Mouse (Mus musculus): Measurements from ENCODE around the gene Zfp689. TPM values are rescaled to one million over a fixed set of nuclear protein-coding genes. Genes with fewer than 3 reads are reported as not detected.
"Not testable (repeated sequence)": the region's sequence is repeated elsewhere in the genome, so short reads cannot be mapped to it uniquely, and the experiment has no call there.

Zfp689 gene
- polyA plus RNA-seq, 1 experiment: 5.2 TPM

DNA sequence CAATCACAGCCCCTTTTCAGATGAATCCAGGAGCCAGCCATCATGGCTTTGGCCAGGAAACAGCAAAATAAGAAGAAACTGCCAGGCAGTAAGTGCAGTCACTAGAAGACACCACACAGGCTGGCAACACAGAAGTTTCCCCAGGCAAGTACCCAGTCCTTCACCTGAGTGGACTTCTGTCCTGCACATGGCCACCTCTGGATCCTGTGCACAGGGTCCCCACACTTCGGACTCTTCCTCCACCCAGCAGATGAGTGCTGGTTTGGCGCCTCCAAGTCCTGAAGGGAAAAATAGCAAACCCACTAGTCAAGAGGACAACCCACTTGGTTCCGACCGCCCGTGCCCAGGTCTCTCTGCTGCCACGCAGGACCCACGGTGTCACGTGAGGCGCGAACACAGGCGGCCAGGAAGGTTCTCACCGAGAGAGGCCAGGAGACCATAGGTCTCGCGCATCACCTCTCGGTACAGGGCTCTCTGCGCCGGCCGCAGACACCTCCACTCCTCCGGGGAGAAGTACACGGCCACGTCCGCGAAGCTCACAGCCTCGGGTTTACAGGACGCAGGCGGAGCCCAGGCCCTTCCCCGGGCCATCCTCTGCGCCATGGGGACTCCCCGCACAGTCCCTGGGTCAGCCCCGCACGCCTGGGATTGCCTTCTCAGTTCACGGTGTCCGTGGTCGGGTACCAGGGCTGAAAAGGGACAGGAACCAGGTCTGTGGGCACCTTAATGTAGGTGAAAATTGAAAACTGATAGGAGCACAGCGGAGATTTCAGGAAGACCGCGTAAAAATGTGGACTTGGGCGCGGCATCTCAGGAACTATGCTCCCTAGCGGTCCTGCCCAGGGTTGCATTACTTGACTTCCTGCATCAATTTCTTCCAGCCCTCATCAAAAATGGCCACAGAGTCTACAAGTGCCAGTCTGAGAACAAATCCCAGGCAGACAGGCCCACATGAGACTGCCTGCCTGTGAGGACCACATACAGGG, 42.7 kb downstream of the Zfp689 start, which contains the start of gene Zfp764:
Gene Zfp764, minus strand, starts transcription at position 821 of the 986 bp plus-strand sequence.
- peak; percentile 67 to 92 for DNase-seq (ENCODE audit: extremely low spot score in 1 of 2, low spot score in 1 of 2)

GRCm38 (mm10) chr7:127404101-127404500, 44.9 kb downstream of the Zfp689 start:
- DNase-seq (ENCODE audit: extremely low spot score in 1 of 2, low spot score in 1 of 2): not testable (repeated sequence)

DNA sequence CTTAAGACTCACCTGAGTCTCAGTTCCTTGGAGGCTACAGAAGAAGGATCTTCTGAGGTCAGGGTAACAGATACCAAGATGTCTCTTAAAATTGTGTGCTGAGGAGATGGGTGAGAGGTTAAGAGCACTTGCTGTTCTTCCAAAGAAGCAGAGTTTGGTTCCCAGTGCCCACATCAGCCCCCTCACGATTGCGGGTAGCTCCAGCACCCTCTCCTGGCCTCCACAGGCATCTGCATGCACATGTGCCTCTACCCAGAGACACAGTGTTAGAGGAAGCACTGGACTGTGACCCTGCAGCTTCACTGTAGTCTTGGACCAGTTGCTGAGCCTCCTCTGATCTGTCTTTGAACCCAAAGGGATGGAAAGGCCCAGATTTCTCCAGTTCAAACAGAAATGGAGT, 46.0 kb downstream of the Zfp689 start:
- no peak for DNase-seq (ENCODE audit: extremely low spot score in 1 of 2, low spot score in 1 of 2)

DNA sequence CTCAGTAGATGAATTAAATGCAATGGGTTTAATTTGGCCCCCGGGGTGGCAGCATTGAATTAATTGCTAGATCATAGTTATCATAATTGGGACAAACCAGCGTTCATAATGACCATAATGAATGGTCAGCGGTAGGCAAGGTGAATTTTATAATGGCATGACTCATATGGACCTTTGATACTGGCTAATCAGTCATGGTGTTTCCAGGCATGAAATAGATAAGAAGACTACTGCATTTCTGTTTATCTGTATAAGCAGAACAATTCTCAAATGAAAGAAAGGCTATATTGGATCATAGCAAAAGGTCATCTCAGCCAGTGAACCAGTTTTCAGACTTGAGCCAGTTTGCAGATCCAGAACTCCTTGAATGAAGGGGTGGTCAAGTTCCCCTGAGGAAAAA, 48.6 kb downstream of the Zfp689 start:
- no peak for DNase-seq (ENCODE audit: extremely low spot score in 1 of 2, low spot score in 1 of 2)

DNA sequence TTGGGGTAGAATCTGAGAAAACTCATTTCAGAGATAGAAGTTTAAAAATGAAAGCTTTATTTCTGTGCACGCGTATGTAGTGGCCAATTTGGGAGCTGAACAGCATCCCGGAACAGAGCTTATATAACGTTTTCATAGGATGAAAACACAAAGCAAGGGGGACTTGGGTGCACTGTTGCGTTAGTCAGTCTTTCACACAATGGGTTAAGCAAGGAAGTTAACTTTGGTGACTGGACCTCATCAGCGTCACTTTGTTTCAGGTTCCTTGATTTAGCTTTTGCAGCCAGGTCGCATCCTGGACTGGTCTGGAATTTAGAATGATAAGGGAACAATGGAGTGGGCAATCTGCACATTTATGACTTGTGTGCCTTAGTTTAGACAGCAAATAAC, 55.0 kb downstream of the Zfp689 start:
- no peak for DNase-seq (ENCODE audit: extremely low spot score in 1 of 2, low spot score in 1 of 2)

DNA sequence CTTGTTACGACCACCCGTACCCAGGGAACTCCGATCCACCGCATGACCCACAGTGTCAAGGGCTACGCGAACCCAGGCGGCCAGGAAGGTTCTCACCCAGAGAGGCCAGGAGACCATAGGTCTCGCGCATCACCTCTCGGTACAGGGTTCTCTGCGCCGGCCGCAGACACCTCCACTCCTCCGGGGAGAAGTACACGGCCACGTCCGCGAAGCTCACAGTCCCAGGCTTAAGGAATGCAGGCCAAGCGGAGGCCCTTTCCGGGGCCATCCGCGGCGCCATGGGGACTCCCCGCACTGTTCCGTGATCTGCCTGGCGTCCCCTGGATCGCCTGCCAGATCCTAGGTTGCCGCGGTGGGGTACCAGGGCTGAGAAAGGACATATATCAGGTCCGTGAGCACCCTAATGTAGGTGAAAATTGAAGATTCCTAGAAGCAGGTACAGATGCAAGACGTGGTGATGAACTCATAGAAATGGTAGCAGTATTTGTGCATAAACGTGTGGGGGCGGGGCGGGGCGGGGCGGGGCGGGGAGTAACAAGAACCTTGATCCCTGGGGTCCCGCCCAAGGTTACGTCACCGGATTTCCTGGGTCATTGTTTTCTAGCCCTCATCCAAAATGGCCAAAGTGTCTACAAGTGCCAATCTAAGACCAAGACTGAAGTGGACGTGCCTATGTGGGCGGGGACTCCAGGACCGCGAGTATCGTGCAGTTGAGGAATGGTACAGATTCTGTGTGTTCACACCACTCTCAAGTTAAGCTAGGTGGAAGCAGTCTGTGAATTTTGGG, 55.6 kb downstream of the Zfp689 start, which contains the start of gene E430018J23Rik:
Gene E430018J23Rik, minus strand, starts transcription at position 473 of the 787 bp plus-strand sequence.
- DNase-seq (ENCODE audit: extremely low spot score in 1 of 2, low spot score in 1 of 2): peak; percentile 97 to 99

DNA sequence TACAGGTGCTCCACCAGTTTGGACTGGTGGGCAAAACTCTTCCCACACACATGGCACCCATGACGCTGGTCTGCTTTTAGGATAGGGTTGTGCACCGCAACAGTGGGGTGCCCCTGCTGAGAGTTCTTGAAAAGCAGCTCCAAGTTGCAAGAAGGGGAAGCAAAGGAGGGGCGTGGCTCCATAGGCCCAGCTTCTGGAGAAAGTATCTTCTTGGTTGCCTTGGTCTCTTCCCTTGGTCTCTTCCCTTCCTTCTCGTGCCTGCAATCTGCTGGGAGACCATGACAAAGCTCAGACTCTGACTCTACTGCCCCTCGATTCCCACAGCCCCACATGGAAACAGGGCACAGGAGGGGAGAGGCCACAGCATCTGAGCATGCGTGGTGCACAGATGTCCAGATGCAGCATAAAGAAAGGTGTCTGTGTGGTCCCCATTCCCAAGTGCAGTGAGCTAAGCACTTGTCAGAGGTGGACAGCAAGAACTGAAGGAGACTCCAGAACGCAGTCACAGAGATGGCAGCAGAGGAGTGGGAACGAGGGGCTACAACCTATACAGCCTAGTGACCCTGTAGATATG, 56.6 kb downstream of the Zfp689 start:
- DNase-seq (ENCODE audit: extremely low spot score in 1 of 2, low spot score in 1 of 2): no peak

Other genes with a start within 250 kb of the Zfp689 start
- 60.3 and 77.8 TPM in 2 replicates for gene Tbc1d10b, start 240.7 kb downstream of the Zfp689 start, polyA plus RNA-seq (2012; rRNA removed)
- 1.6 and 3.0 TPM in 2 replicates for gene Mylpf, start 240.3 kb downstream of the Zfp689 start, polyA plus RNA-seq (2012; rRNA removed)
- gene Zfp553, start 216.1 kb downstream of the Zfp689 start, polyA plus RNA-seq (2012; rRNA removed): 13.5 and 13.8 TPM in 2 replicates
- gene Sept1, start 216.0 kb downstream of the Zfp689 start, polyA plus RNA-seq (2012; rRNA removed): 10.2 and 13.3 TPM in 2 replicates
- gene Zfp771, start 204.9 kb downstream of the Zfp689 start, polyA plus RNA-seq (2012; rRNA removed): 120 and 131 TPM in 2 replicates
- gene Dctpp1, start 188.4 kb downstream of the Zfp689 start, polyA plus RNA-seq (2012; rRNA removed): 27.9 and 30.1 TPM in 2 replicates
- 22.2 and 27.6 TPM in 2 replicates for gene Sephs2, start 175.1 kb downstream of the Zfp689 start, polyA plus RNA-seq (2012; rRNA removed)
- gene Itgal, start 152.9 kb downstream of the Zfp689 start, polyA plus RNA-seq (2012; rRNA removed): 0.66 and 0.88 TPM in 2 replicates
- 14.8 and 16.2 TPM in 2 replicates for gene Zfp768, start 103.6 kb downstream of the Zfp689 start, polyA plus RNA-seq (2012; rRNA removed)
- gene Zfp747, start 73.1 kb downstream of the Zfp689 start, polyA plus RNA-seq (2012; rRNA removed): 4.6 and 5.1 TPM in 2 replicates
- 2.2 and 2.9 TPM in 2 replicates for gene 9130019O22Rik, start 62.0 kb downstream of the Zfp689 start, polyA plus RNA-seq (2012; rRNA removed)
- gene E430018J23Rik, start 55.5 kb downstream of the Zfp689 start, polyA plus RNA-seq (2012; rRNA removed): 5.1 and 5.9 TPM in 2 replicates
- gene Zfp764, start 42.3 kb downstream of the Zfp689 start, polyA plus RNA-seq (2012; rRNA removed): 3.2 and 3.5 TPM in 2 replicates
- gene Zfp688, start 27.1 kb downstream of the Zfp689 start, polyA plus RNA-seq (2012; rRNA removed): 17.9 and 18.6 TPM in 2 replicates
- 42.8 and 46.1 TPM in 2 replicates for gene Prr14, start 10.5 kb upstream of the Zfp689 start, polyA plus RNA-seq (2012; rRNA removed)
- gene Fbrs, start 30.0 kb upstream of the Zfp689 start, polyA plus RNA-seq (2012; rRNA removed): 31.6 and 33.4 TPM in 2 replicates
- gene Srcap, start 62.8 kb upstream of the Zfp689 start, polyA plus RNA-seq (2012; rRNA removed): 29.6 and 31.3 TPM in 2 replicates
- 15.6 and 16.6 TPM in 2 replicates for gene Gm42715, start 70.4 kb upstream of the Zfp689 start, polyA plus RNA-seq (2012; rRNA removed)
- gene Tmem265, start 112.2 kb upstream of the Zfp689 start, polyA plus RNA-seq (2012; rRNA removed): not detected in 2 replicates
- gene Phkg2, start 124.2 kb upstream of the Zfp689 start, polyA plus RNA-seq (2012; rRNA removed): 145 and 146 TPM in 2 replicates
- gene Ccdc189, start 139.4 kb upstream of the Zfp689 start, polyA plus RNA-seq (2012; rRNA removed): 21.0 and 21.5 TPM in 2 replicates
- gene Rnf40, start 139.6 kb upstream of the Zfp689 start, polyA plus RNA-seq (2012; rRNA removed): 49.4 and 54.0 TPM in 2 replicates
- 21.7 and 22.7 TPM in 2 replicates for gene Zfp629, start 166.6 kb upstream of the Zfp689 start, polyA plus RNA-seq (2012; rRNA removed)